Mouse (Mus musculus) cerebellum, adult 18-20 months (tissue): ENCODE data around the gene Gpr156.

Experiments used
- DNase-seq, 2 experiments: peaks; one replicate each; pipeline ENCODE4 v3.0.0; 2021

Gpr156 gene

GRCm38 (mm10) chr16:37919000-37919399 lies 2.7 kb downstream of the Gpr156 start:
- no peak for DNase-seq

GRCm38 (mm10) chr16:37920842-37921409 lies 4.6 kb downstream of the Gpr156 start:
- no peak for DNase-seq

- DNase-seq, result no peak
These were observed 9.8 kb downstream of the Gpr156 start for GRCm38 (mm10) chr16:37926087-37926486.

GRCm38 (mm10) chr16:37927117-37927516 lies 10.8 kb downstream of the Gpr156 start:
- no peak for DNase-seq

GRCm38 (mm10) chr16:37929006-37929405 lies 12.7 kb downstream of the Gpr156 start:
- no peak for DNase-seq

GRCm38 (mm10) chr16:37929626-37930025 lies 13.3 kb downstream of the Gpr156 start:
- DNase-seq, result no peak

- DNase-seq, result no peak
These were observed 18.6 kb downstream of the Gpr156 start for GRCm38 (mm10) chr16:37934932-37935331.

GRCm38 (mm10) chr16:37937276-37937675 lies 21.0 kb downstream of the Gpr156 start:
- DNase-seq, result no peak

- DNase-seq, result peak; percentile 47 to 58
These were observed 22.1 kb downstream of the Gpr156 start for GRCm38 (mm10) chr16:37938125-37939081.

GRCm38 (mm10) chr16:37939082-37939863 lies 23.0 kb downstream of the Gpr156 start:
- no peak for DNase-seq

- DNase-seq, result no peak
These were observed 24.0 kb downstream of the Gpr156 start for GRCm38 (mm10) chr16:37940291-37940690.

- no peak for DNase-seq
These were observed 27.4 kb downstream of the Gpr156 start for GRCm38 (mm10) chr16:37943701-37944100.

GRCm38 (mm10) chr16:37945031-37945796 lies 28.9 kb downstream of the Gpr156 start:
- no peak for DNase-seq

- peak; percentile 53 to 58 for DNase-seq
These were observed 30.9 kb downstream of the Gpr156 start for GRCm38 (mm10) chr16:37947160-37947559.

GRCm38 (mm10) chr16:37948365-37948764 lies 32.1 kb downstream of the Gpr156 start:
- DNase-seq, result no peak

GRCm38 (mm10) chr16:37951171-37951570 lies 34.9 kb downstream of the Gpr156 start:
- DNase-seq, result no peak

- DNase-seq, result no peak
These were observed 36.9 kb downstream of the Gpr156 start for GRCm38 (mm10) chr16:37953186-37953585.

- DNase-seq, result no peak
These were observed 38.0 kb downstream of the Gpr156 start for GRCm38 (mm10) chr16:37953991-37954942.

- DNase-seq, result no peak
These were observed 39.1 kb downstream of the Gpr156 start for GRCm38 (mm10) chr16:37955336-37955917.

GRCm38 (mm10) chr16:37956076-37956676 lies 39.9 kb downstream of the Gpr156 start:
- no peak for DNase-seq

- no peak for DNase-seq
These were observed 40.5 kb downstream of the Gpr156 start for GRCm38 (mm10) chr16:37956751-37957150.
